Mouse (Mus musculus) heart, postnatal 25 days (tissue): ENCODE results near the gene Olfr721-ps1. TPM values are rescaled to one million over a fixed set of nuclear protein-coding genes. Genes with fewer than 3 reads are reported as not detected.

Experiments used
- DNase-seq: peaks from one replicate; pipeline ENCODE4 v3.0.0; 2022; ENCODE audit warnings: low spot score
- intact Hi-C: fragments of 180-260 bp; cut with DNase I; formaldehyde crosslinking; loops from one replicate; pipeline ENCODE4 v1.15.1; 2025
- total RNA-seq, 2 experiments: library from RNA; stranded (reverse); gene quantifications; 2 replicates each; pipeline ENCODE4 v1.2.3; 2021

Olfr721-ps1 gene
- not detected for total RNA-seq

- DNase-seq = no peak
- intact Hi-C loops = no loop called here
Measured at GRCm38 (mm10) chr14:14400998-14401397, at the start of gene Olfr721-ps1. Olfr721-ps1 (plus strand) TSS chr14:14401298.

DNA sequence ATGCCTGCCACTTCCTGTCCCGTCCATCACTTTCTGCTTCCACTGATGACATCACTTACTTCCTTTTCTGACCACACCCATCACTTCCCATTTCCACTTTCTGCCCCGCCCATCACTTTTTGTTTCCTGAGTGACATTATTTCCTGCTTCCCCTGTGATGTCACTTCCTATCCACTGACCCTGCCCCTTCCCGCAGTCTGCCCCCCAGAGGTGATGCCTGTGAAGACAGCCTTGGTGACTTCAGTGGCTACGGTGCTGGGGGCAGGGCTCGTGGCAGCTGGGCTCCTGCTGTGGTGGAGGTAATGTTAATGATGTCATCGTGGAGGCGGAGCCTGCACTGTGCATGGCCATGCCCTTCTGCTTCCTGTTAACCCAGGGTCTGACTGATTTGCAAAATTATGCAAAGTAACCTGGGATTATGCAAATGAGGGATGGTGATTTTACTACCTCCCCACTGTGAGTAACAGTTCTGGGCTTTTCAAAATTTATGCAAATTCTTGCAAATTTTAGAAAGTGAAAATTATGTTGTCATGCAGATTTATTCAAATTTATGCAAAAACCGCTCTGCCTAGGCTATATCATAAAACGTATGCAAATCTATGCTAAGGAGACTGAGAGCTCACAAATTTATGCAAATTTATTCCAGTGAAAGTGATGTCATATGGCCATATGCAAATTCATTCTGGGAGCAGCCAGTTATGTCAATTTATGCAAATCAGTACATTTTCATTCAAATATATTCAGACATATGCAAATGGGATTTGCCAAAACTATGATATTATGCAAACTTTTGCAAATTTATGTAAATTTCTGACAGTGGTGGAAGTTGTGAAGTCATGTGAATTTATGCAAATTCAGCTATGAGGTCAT, 49.1 kb upstream of the Olfr721-ps1 start:
- DNase-seq = no peak
- intact Hi-C loops = no loop called here

DNA sequence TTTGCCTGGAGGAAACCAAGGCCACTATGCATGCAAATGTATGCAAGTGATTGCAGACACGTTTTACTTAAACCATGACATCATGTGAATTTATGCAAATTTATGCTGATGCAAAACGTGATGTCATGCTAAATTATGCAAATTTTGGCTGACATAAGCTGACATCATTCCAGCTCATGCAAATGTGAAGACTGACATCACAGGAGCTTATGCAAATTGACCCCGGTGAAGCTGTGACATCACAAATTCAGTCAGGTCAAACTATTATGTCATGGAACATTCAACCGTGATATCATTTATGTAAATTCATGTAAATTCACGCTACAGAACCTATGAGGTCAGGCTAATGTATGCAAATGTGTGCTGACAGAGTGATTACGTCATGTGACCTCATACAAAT, 48.5 kb upstream of the Olfr721-ps1 start:
- no peak for DNase-seq
- intact Hi-C loops = no loop called here

GRCm38 (mm10) chr14:14353081-14353732, 47.9 kb upstream of the Olfr721-ps1 start:
- intact Hi-C loops = no loop called here
- DNase-seq = no peak

DNA sequence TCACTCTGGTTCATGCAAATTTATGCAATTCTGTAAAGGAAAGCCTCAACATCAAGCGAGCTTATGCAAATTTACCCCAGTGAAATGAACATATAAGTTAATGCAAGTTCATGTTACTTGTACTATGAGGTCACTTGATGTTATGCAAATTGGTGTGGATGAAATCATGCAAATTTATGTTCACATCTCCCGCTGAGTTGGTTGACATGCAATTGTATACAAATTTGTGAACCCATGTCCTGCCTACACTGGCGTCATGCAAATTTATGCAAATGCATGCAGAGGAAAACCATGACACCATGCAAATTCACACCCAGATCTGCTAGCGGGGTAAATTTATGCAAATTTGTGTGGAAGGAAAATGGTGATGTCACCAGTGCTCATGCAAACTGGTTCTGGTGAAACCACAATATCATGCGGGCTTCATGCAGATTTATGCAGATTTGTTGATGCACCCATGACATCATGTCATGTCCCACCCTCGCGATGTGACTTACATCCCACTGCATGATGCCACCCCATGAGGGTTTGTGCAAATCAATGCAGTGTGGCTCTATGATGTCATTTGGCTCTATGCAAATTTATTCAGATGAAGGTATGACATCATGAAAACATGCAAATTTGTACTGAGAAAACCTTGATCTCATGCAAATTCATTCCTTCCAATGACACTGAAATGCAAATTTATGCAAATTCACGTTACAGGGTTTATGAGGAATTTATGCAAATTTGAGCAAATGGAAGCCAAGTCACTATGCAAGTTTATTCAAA, 47.2 kb upstream of the Olfr721-ps1 start:
- intact Hi-C loops = no loop called here
- DNase-seq = no peak

DNA sequence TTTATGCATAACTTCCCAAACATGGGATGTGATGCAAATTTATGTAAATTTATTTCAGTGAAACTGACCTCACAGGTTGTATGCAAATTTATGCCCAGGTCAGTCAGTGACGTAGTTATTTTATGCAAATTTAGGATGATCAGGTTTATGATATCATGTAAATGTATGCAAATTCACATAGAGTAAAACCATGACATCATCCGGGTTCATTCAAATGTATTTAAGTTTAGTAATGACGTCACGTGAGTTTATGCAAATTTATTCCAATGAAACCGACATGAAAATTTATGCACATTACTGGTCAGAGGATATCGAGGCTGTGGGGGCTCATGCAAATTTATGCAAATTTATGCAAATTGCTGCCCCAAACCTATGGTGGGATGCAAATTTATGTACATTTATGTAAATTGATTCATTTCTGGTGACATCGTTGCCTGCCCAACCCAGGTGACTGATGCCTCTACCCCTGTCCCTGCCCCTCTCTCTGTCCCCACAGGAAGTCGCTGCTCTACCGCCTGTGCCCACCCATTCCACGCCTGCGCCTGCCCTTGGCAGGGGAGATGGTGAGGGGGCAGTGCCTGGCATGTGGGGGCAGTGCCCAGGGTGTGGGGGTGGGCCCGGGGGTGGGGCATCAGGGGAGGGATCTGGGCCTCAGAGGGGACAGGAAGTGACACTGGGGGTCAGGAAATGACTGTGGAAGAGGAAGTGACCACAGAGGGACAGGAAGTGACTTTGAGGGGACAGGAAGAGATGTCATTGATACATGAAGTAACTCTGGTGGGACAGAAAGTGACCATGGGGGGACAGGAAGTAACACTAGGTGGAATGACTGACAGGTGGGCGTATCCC, 46.4 kb upstream of the Olfr721-ps1 start:
- intact Hi-C loops = no loop called here
- DNase-seq = no peak

DNA sequence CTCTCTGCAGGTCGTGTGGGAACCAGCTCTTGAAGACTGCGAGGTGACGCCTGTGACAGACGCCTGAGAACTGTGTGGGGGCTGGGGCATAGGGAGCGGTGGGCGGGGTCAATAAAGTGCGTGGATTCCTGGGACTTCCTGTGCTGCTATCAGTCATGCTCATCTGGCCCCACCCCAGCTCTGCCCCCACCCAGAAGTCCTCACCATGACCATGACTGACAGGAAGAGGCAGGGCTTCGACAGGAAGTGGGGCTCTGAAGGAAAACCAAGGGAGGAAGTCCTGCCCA, 45.8 kb upstream of the Olfr721-ps1 start:
- intact Hi-C loops = no loop called here
- no peak for DNase-seq

DNA sequence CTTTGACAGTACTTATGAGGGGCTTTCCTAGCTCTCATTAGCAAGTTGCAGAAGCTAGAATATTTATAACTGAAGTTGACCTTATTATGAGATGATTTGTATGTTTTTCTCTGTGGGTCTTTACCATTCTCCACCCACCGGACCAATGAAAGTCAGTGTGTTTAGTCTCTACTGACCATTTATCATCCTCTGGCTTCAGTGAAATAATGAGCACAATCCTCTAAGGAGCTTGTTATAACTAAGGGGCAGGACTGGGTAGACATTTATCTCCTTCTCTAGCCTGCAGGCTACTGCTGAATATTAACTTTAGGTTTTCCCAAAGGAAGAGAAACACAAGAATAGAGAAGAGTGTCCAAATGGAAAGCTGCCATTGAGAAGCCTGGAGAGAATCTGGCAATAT, 5.6 kb upstream of the Olfr721-ps1 start:
- intact Hi-C loops = no loop called here
- DNase-seq = no peak

DNA sequence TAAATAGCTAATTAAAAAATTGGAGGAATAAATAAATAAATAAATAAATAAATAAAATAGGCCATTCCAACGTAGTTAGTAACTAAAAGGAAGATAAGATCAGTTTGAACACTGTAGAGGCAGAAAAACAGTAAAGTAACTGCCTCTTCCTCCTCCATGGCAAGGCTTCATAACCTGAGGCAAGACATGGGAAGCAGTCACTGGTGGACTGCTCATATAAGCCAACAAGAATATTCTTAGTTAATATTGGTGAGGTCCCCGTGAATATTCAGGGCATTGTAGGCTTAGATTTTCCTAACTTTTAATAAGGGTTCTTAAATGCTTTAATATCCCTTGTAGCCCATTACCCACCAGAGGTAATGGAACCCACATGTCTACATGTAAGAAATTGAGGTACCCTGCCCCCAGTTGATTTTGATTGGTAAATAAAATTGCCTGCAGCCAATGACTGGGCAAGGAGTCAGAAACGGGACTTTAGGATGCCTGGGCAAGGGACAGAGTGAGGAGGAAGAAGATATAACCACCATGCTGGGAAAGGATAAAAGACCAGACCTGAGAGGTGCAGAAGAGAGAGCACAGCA, 35.1 kb downstream of the Olfr721-ps1 start:
- DNase-seq = no peak
- intact Hi-C loops = no loop called here

Other genes starting within 250 kb of the Olfr721-ps1 start
- gene Olfr720, start 214.5 kb upstream of the Olfr721-ps1 start, total RNA-seq = not detected
- gene Olfr31, start 78.5 kb upstream of the Olfr721-ps1 start, total RNA-seq = not detected
- gene Il3ra, start 55.0 kb upstream of the Olfr721-ps1 start, total RNA-seq = 1 to 10 TPM; 4.1 to 4.8 TPM